ENCODE assay signal across 8 mouse cellular contexts in the genomic region with DNA sequence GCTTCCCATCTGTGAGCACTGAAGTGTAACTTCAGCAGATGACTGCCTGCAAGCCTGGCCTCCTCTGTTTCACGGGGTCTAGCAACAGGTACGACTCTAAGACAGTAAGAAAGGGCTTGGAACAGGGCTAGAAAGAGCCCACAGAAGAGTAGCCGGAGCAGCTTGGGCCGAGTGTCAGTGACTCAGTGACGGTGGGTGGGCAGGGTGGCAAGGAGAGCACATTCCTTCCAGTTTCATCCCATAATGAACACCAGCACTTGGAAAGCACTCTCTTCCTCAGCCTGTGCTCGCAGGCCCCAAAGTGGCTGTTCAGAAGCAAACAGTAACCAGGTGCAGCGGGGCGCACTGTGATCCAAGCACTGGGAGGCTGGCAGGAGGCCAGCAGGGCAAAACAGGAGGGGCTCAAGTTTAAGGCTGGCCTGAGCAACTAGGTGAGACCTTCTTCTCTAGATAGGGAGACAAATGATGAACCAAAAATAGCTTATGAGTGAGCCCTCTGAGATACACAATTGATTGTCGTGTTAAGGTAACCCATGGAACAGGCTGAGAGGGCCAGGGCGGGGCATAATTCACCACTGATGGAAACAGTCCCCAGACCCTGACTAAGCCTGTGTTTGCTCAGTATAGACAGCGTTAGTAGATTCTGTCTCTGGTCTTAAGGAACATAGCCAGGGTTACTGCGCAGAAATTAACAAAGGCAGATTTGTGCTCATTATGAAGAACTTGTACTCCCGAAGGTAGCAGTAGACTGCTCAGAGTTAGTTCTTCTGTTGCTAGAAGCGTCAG. TPM values are rescaled to one million over a fixed set of nuclear protein-coding genes. Genes with fewer than 3 reads are reported as not detected.
DNase-seq lines count a peak whose midpoint lies in the region; ATAC-seq and TF ChIP-seq lines count a peak whose summit lies in the region.

No protein-coding gene starts in this region.

- H3K9me3 ChIP-seq in heart, postnatal 0 days (replicated peaks; ENCODE audit: control insufficient read depth, low read length): no peaks in the 10 kb centered on the region
- no peaks in the 10 kb centered on the region for H3K9me3 ChIP-seq in hindbrain, embryonic 10.5 days
- H3K9me3 ChIP-seq in midbrain, embryonic 15.5 days: no peaks in the 10 kb centered on the region

- H3K9ac ChIP-seq in heart, postnatal 0 days (replicated peaks; ENCODE audit: low read depth, low read length): no peak overlapping the region; the same call in 1 of the 2 replicates
- H3K9ac ChIP-seq in midbrain, embryonic 15.5 days: no peak overlapping the region

- DNase-seq in heart, postnatal 0 days (ENCODE audit: low spot score): no peak
- DNase-seq in heart, postnatal 36 days: no peak
- DNase-seq in R1 (ENCODE audit: low read depth, low spot score): peak; percentile 39
- DNase-seq in hindbrain, embryonic 10.5 days (ENCODE audit: low spot score): no peak
- DNase-seq in adrenal gland, adult 2 months: no peak
- no peak for DNase-seq in thymus, postnatal 14 days
- DNase-seq in layer of hippocampus, postnatal 25 days (ENCODE audit: extremely low spot score in 1 of 2, low spot score in 1 of 2): no peak

- no peak overlapping the region for H3K4me3 ChIP-seq in heart, postnatal 0 days (ENCODE audit: low read depth, low read length)
- peak overlapping the region; percentile 32 for H3K4me3 ChIP-seq in hindbrain, embryonic 10.5 days
- no peak overlapping the region for H3K4me3 ChIP-seq in midbrain, embryonic 15.5 days

- H3K4me1 ChIP-seq in heart, postnatal 0 days (ENCODE audit: control insufficient read depth, insufficient read depth): peaks cover 48% of the 10 kb centered on the region
- peaks cover 86% of the 10 kb centered on the region for H3K4me1 ChIP-seq in hindbrain, embryonic 10.5 days (replicated peaks)
- peaks cover 67% of the 10 kb centered on the region for H3K4me1 ChIP-seq in midbrain, embryonic 15.5 days

- TF ChIP-seq CTCF in heart, postnatal 0 days (IDR thresholded peaks at IDR 0.05; ENCODE audit: low read depth): no peak

- peak overlapping the region; percentile 83 for H3K27ac ChIP-seq in heart, postnatal 0 days (ENCODE audit: low read depth)
- H3K27ac ChIP-seq in hindbrain, embryonic 10.5 days: peak overlapping the region; percentile 90
- H3K27ac ChIP-seq in midbrain, embryonic 15.5 days: peak overlapping the region; percentile 79

- no peak for ATAC-seq in heart, postnatal 0 days (ENCODE audit: insufficient read depth, low read depth)
- ATAC-seq in midbrain, embryonic 15.5 days (replicated peaks): no peak

- intact Hi-C loops in heart, postnatal 36 days (cut with DNase I): no loop called here

- WGBS in heart, postnatal 0 days: 56% methylated on average over 14 of the region's 14 CpGs
- 65% methylated on average over 14 of the region's 14 CpGs for WGBS in hindbrain, embryonic 10.5 days
- 40% methylated on average over 14 of the region's 14 CpGs for WGBS in midbrain, embryonic 15.5 days

- 0 out of 2 replicates have a peak, but pooled peaks cover under 1% of the 10 kb centered on the region for H3K36me3 ChIP-seq in heart, postnatal 0 days (replicated peaks; ENCODE audit: control insufficient read depth, insufficient read depth, low read length)
- peaks cover 69% of the 10 kb centered on the region for H3K36me3 ChIP-seq in hindbrain, embryonic 10.5 days
- no peaks in the 10 kb centered on the region for H3K36me3 ChIP-seq in midbrain, embryonic 15.5 days (replicated peaks)

- TF ChIP-seq EP300 in heart, postnatal 0 days (IDR thresholded peaks at IDR 0.05; ENCODE audit: low read depth): no peak

- peak overlapping the region; percentile 7; the same call in 1 of the 2 replicates for H3K4me2 ChIP-seq in heart, postnatal 0 days (ENCODE audit: low read depth, low read length)
- no peak overlapping the region; the same call in 1 of the 2 replicates for H3K4me2 ChIP-seq in midbrain, embryonic 15.5 days

- H3K27me3 ChIP-seq in heart, postnatal 0 days (ENCODE audit: control insufficient read depth, insufficient read depth, low read length): no peaks in the 10 kb centered on the region
- no peaks in the 10 kb centered on the region for H3K27me3 ChIP-seq in hindbrain, embryonic 10.5 days (ENCODE audit: insufficient read depth, poor library complexity, severe bottlenecking)
- no peaks in the 10 kb centered on the region for H3K27me3 ChIP-seq in midbrain, embryonic 15.5 days (replicated peaks)

RNA-seq across cellular contexts. Expression of a gene that starts 17.1 kb away (rescaled TPM):
- total RNA-seq in heart, postnatal 0 days (2014; rRNA removed; ENCODE audit: low replicate concordance): not detected in 2 replicates
- polyA plus RNA-seq in heart, postnatal 0 days (2015; fragmentation: Nextera tagmentation; extraction: Ambion mirVana): 0.03 TPM in 1 of 2 replicates, not detected in the other
- under 1 TPM in 1 of 2 experiments, not detected in 1; 0.08 TPM for total RNA-seq in heart, postnatal 36 days (2021)
- polyA plus RNA-seq in hindbrain, embryonic 10.5 days (2016; fragmentation: Nextera tagmentation; extraction: Ambion mirVana): 0.18 and 0.26 TPM in 2 replicates
- 0.28 and 0.34 TPM in 2 replicates for polyA plus RNA-seq in midbrain, embryonic 15.5 days (2015; fragmentation: Nextera tagmentation; extraction: Ambion mirVana)
- under 1 TPM; 0.20 to 0.21 TPM for total RNA-seq in adrenal gland, adult 2 months (2021)
- polyA plus RNA-seq in adrenal gland, adult 2 months (2012; rRNA removed): 0.51 and 0.60 TPM in 2 replicates
- under 1 TPM; 0.12 to 0.14 TPM for total RNA-seq in layer of hippocampus, postnatal 25 days (2021)
